In the genomic region with DNA sequence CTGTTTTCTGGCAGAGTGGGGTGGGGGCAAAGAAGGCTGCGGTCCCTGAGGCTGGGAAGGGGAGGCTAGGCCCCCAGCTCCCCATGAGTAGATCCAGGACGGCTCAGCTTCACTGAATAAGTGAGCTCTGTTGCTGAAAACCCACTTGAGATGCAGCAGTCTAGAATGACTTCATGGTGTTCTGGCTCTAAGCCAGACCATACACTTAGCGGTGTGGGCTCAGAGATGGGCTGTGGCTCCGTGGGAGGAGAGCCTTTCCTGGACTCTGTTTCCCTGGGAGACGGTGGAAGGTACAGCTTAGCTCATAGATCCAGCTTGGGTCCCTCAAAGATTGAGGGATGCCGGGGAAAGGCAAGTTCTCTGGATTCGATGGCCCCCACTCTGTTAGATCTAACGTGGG, we compare ENCODE assay signal across 15 mouse cellular contexts. TPM values are rescaled to one million over a fixed set of nuclear protein-coding genes. Genes with fewer than 3 reads are reported as not detected.
DNase-seq lines count a peak whose midpoint lies in the region; ATAC-seq and TF ChIP-seq lines count a peak whose summit lies in the region.
"Had no signal": no experiment of that assay in that cellular context is flagged by ENCODE, and none has a peak within 500 bp of the region (broad histone marks: within the 10 kb centered on the region; RNA-seq: fewer than 3 reads in every experiment).

No protein-coding gene starts in this region.

- no peaks in the 10 kb centered on the region for H3K9me3 ChIP-seq in stomach, postnatal 0 days (ENCODE audit: control insufficient read depth, low read length)
- H3K9me3 ChIP-seq: midbrain, embryonic 13.5 days had no signal

- no peak for TF ChIP-seq POLR2A in brain, embryonic 14.5 days (IDR thresholded peaks at IDR 0.05; ENCODE audit: borderline replicate concordance, extremely low read depth, insufficient read depth, insufficient read length, poor library complexity, severe bottlenecking)

- H3K27ac ChIP-seq in stomach, postnatal 0 days (replicated peaks), result no peak overlapping the region
- H3K27ac ChIP-seq: midbrain, embryonic 13.5 days had no signal

- H3K27me3 ChIP-seq in stomach, postnatal 0 days (ENCODE audit: control insufficient read depth, insufficient read depth, low read length), result no peaks in the 10 kb centered on the region

- H3K36me3 ChIP-seq in stomach, postnatal 0 days (ENCODE audit: control insufficient read depth, insufficient read depth, low read length), result no peaks in the 10 kb centered on the region

- no peak for TF ChIP-seq CTCF in brain, embryonic 14.5 days (IDR thresholded peaks at IDR 0.05; ENCODE audit: borderline replicate concordance, extremely low read depth, insufficient read depth, insufficient read length)
- no peak for TF ChIP-seq CTCF in stomach, postnatal 0 days (IDR thresholded peaks at IDR 0.05; ENCODE audit: low read depth)

- TF ChIP-seq EP300 in stomach, postnatal 0 days (optimal IDR thresholded peaks at IDR 0.05), result no peak

- H3K4me2 ChIP-seq in stomach, postnatal 0 days (replicated peaks; ENCODE audit: low read depth), result no peak overlapping the region
- H3K4me2 ChIP-seq: midbrain, embryonic 13.5 days had no signal

- H3K4me1 ChIP-seq in stomach, postnatal 0 days (replicated peaks; ENCODE audit: control insufficient read depth, insufficient read depth), result no peaks in the 10 kb centered on the region

- intact Hi-C loops in left cerebral cortex, postnatal 25 days (cut with DNase I), result no loop called here
- intact Hi-C loops in left cerebral cortex, postnatal 10 days (cut with DNase I), result no loop called here

- ATAC-seq in frontal cortex, adult (ENCODE audit: low TSS enrichment), result peak; percentile 27
- ATAC-seq in stomach, postnatal 0 days (ENCODE audit: low FRiP score, low TSS enrichment), result no peak
- ATAC-seq: CD4-positive, CD25-positive, alpha-beta regulatory T cell, adult 4 months had no signal

- 61% methylated on average over 8 of the region's 8 CpGs for WGBS in stomach, postnatal 0 days

- no peak overlapping the region for H3K9ac ChIP-seq in stomach, postnatal 0 days (ENCODE audit: low read length)

- no peak overlapping the region for H3K4me3 ChIP-seq in stomach, postnatal 0 days (ENCODE audit: low read depth, low read length)
- H3K4me3 ChIP-seq: midbrain, embryonic 13.5 days had no signal

- DNase-seq in frontal cortex, postnatal 10 days (ENCODE audit: low spot score in 2 of 2), result no peak
- peak; percentile 80 to 92 for DNase-seq in left cerebral cortex, postnatal 25 days (ENCODE audit: low spot score in 2 of 2)
- no peak for DNase-seq in left cerebral cortex, postnatal 10 days (ENCODE audit: extremely low spot score in 1 of 2, low spot score in 2 of 2)
- DNase-seq in 3134 (ENCODE audit: extremely low read depth, insufficient read length, low spot score), result peak; percentile 55
- peak; percentile 56 for DNase-seq in brain, embryonic 14.5 days (ENCODE audit: low read depth)
- no peak for DNase-seq in testis, postnatal 10 days (ENCODE audit: low spot score)
- DNase-seq in stomach, postnatal 0 days (ENCODE audit: low spot score), result no peak
- DNase-seq: adrenal gland, postnatal 36 days; cerebellum, adult 8-10 months; heart, postnatal 10 days; kidney, adult 2 months; layer of hippocampus, adult 9-11 months had no signal

RNA-seq across cellular contexts. Expression of gene Arl5c, which starts 8.2 kb away (rescaled TPM):
- 1 to 10 TPM in 1 of 2 experiments, under 1 TPM in 1; 0.89 to 1.7 TPM for total RNA-seq in left cerebral cortex, postnatal 25 days (2021)
- total RNA-seq in left cerebral cortex, postnatal 10 days (2021), result 1 to 10 TPM; 2.6 to 3.7 TPM
- 0.89 and 1.1 TPM in 2 replicates for polyA plus RNA-seq in brain, embryonic 14.5 days (2012; rRNA removed)
- 7.5 and 9.8 TPM in 2 replicates for polyA plus RNA-seq in stomach, postnatal 0 days (2015; fragmentation: Nextera tagmentation; extraction: Ambion mirVana)

RNA-seq across cellular contexts. Expression of gene Plxdc1, which starts 17.9 kb away (rescaled TPM):
- total RNA-seq in left cerebral cortex, postnatal 25 days (2021), result 10 to 100 TPM; 22.0 to 22.4 TPM
- total RNA-seq in left cerebral cortex, postnatal 10 days (2021), result 1 to 10 TPM; 5.9 to 8.3 TPM
- polyA plus RNA-seq in brain, embryonic 14.5 days (2012; rRNA removed), result 0.67 and 0.90 TPM in 2 replicates
- polyA plus RNA-seq in stomach, postnatal 0 days (2015; fragmentation: Nextera tagmentation; extraction: Ambion mirVana), result 0.40 and 0.45 TPM in 2 replicates

RNA-seq across cellular contexts. Expression of gene Cacnb1, which starts 18.7 kb away (rescaled TPM):
- total RNA-seq in left cerebral cortex, postnatal 25 days (2021), result 100 to 1,000 TPM; 155 to 167 TPM
- 100 to 1,000 TPM; 118 to 121 TPM for total RNA-seq in left cerebral cortex, postnatal 10 days (2021)
- 60.8 and 90.1 TPM in 2 replicates for polyA plus RNA-seq in brain, embryonic 14.5 days (2012; rRNA removed)
- polyA plus RNA-seq in stomach, postnatal 0 days (2015; fragmentation: Nextera tagmentation; extraction: Ambion mirVana), result 4.2 and 4.9 TPM in 2 replicates

RNA-seq across cellular contexts. Expression of gene Rpl19, which starts 22.3 kb away (rescaled TPM):
- total RNA-seq in left cerebral cortex, postnatal 25 days (2021), result 100 to 1,000 TPM; 560 to 589 TPM
- total RNA-seq in left cerebral cortex, postnatal 10 days (2021), result 100 to 1,000 TPM; 571 to 605 TPM
- polyA plus RNA-seq in brain, embryonic 14.5 days (2012; rRNA removed), result 1,103 and 1,209 TPM in 2 replicates
- polyA plus RNA-seq in stomach, postnatal 0 days (2015; fragmentation: Nextera tagmentation; extraction: Ambion mirVana), result 863 and 874 TPM in 2 replicates

RNA-seq across cellular contexts. Expression of gene Stac2, which starts 49.1 kb away (rescaled TPM):
- total RNA-seq in left cerebral cortex, postnatal 25 days (2021), result 10 to 100 TPM; 63.4 to 76.9 TPM
- total RNA-seq in left cerebral cortex, postnatal 10 days (2021), result 10 to 100 TPM; 15.3 to 17.7 TPM
- polyA plus RNA-seq in brain, embryonic 14.5 days (2012; rRNA removed), result 1.8 and 5.5 TPM in 2 replicates
- 0.05 and 0.08 TPM in 2 replicates for polyA plus RNA-seq in stomach, postnatal 0 days (2015; fragmentation: Nextera tagmentation; extraction: Ambion mirVana)
- polyA plus RNA-seq: CD4-positive, CD25-positive, alpha-beta regulatory T cell, adult 4 months had no signal

Comparison
In these comparisons a context has a peak if more than half of its experiments do, and no peak if none do; other contexts are left out.
1. DNase-seq: peak in left cerebral cortex, postnatal 25 days (2 of 2), 3134 (single experiment) and brain, embryonic 14.5 days (single experiment); none in frontal cortex, postnatal 10 days (0 of 2), left cerebral cortex, postnatal 10 days (0 of 2), testis, postnatal 10 days (single experiment) and stomach, postnatal 0 days (single experiment).